Mouse (Mus musculus) MEL (cell line): ENCODE data around the gene Eef1a1. TPM values are rescaled to one million over a fixed set of nuclear protein-coding genes. Genes with fewer than 3 reads are reported as not detected.
A peak's percentile ranks its signal among the peaks of the same experiment; 100 is the strongest.
"Not testable (repeated sequence)": the region's sequence is repeated elsewhere in the genome, so short reads cannot be mapped to it uniquely, and the experiment has no call there.

ENCODE experiments used
- DNase-seq: peaks from one replicate; pipeline ENCODE4 v3.0.0; 2011; ENCODE audit warnings: low read depth, low spot score
- H3K27ac ChIP-seq: 2 replicates; pipeline ENCODE4 v1.5.1; 2012; ENCODE audit warnings: low read depth, mild to moderate bottlenecking, control low read depth, low read length, moderate library complexity; ENCODE audit not compliant: control insufficient read depth
- H3K27me3 ChIP-seq, 2 experiments: fragments of 150-350 bp in 1 of 2; sonication (generic) in 1 of 2; 2 replicates each; pipeline ENCODE4 v1.6.1; 2012; ENCODE audit warnings: low read length in 2 of 2, mild to moderate bottlenecking in 2 of 2, improper control_type of control experiment in 1 of 2, moderate library complexity in 1 of 2; ENCODE audit not compliant: insufficient read depth in 2 of 2, control insufficient read depth in 1 of 2
- H3K36me3 ChIP-seq, 2 experiments: 2 replicates each; pipeline ENCODE4 v1.6.1; 2012 to 2014; ENCODE audit warnings: low read length in 2 of 2, improper control_type of control experiment in 1 of 2, inconsistent platforms in 1 of 2, mild to moderate bottlenecking in 1 of 2; ENCODE audit not compliant: insufficient read depth in 2 of 2, control insufficient read depth in 1 of 2
- H3K4me1 ChIP-seq, 2 experiments: fragments of 150-350 bp in 1 of 2; sonication (generic) in 1 of 2; 2 replicates each; pipeline ENCODE4 v1.6.1; 2012; ENCODE audit warnings: low read length in 2 of 2, improper control_type of control experiment in 1 of 2, mild to moderate bottlenecking in 1 of 2; ENCODE audit not compliant: insufficient read depth in 2 of 2, control insufficient read depth in 1 of 2
- H3K4me3 ChIP-seq, 2 experiments: fragments of 150-350 bp in 1 of 2; sonication (generic) in 1 of 2; 2 replicates each; pipeline ENCODE4 v1.5.1; 2012; ENCODE audit warnings: low read depth in 2 of 2, low read length in 2 of 2, mild to moderate bottlenecking in 2 of 2, moderate library complexity in 2 of 2, control low read depth in 1 of 2, improper control_type of control experiment in 1 of 2; ENCODE audit not compliant: control insufficient read depth in 1 of 2, insufficient read depth in 1 of 2
- H3K79me2 ChIP-seq: 2 replicates; pipeline ENCODE4 v1.6.1; 2012; ENCODE audit warnings: mild to moderate bottlenecking, low read length, moderate library complexity; ENCODE audit not compliant: control insufficient read depth, poor library complexity, insufficient read depth
- H3K9ac ChIP-seq: 2 replicates; pipeline ENCODE4 v1.6.1; 2012; ENCODE audit warnings: low read depth, mild to moderate bottlenecking, control low read depth, low read length, moderate library complexity; ENCODE audit not compliant: control insufficient read depth, poor library complexity, severe bottlenecking
- H3K9me3 ChIP-seq: fragments of 150-350 bp; sonication (generic); replicated peaks from 2 replicates; pipeline ENCODE4 v1.6.1; 2012; ENCODE audit warnings: mild to moderate bottlenecking, low read length, improper control_type of control experiment, moderate library complexity; ENCODE audit not compliant: insufficient read depth
- CHD2 ChIP-seq: IDR thresholded peaks from 2 replicates; pipeline ENCODE4 v1.6.1; 2011; ENCODE audit warnings: low read length, improper control_type of control experiment
- ELF1 ChIP-seq: IDR thresholded peaks from 2 replicates; pipeline ENCODE4 v1.6.1; 2014; ENCODE audit warnings: low read depth, mild to moderate bottlenecking, inconsistent platforms, low read length, improper control_type of control experiment, moderate library complexity
- ETS1 ChIP-seq: IDR thresholded peaks from 2 replicates; pipeline ENCODE4 v1.6.1; 2012; ENCODE audit warnings: low read depth, mild to moderate bottlenecking, inconsistent platforms, low read length, improper control_type of control experiment, moderate library complexity
- MAFK ChIP-seq: IDR thresholded peaks from 2 replicates; pipeline ENCODE4 v1.6.1; 2011; ENCODE audit warnings: low read depth, mild to moderate bottlenecking, low read length, improper control_type of control experiment, borderline replicate concordance
- MAX ChIP-seq: IDR thresholded peaks from 2 replicates; pipeline ENCODE4 v1.6.1; 2011; ENCODE audit warnings: low read length, improper control_type of control experiment
- MAZ ChIP-seq: IDR thresholded peaks from 2 replicates; pipeline ENCODE4 v1.6.1; 2012; ENCODE audit warnings: low read depth, mild to moderate bottlenecking, inconsistent platforms, low read length, improper control_type of control experiment
- MYC ChIP-seq: IDR thresholded peaks from 2 replicates; pipeline ENCODE4 v1.6.1; 2011; ENCODE audit warnings: low read depth, mild to moderate bottlenecking, low read length, improper control_type of control experiment, moderate library complexity
- NRF1 ChIP-seq: IDR thresholded peaks from 2 replicates; pipeline ENCODE4 v1.6.1; 2014; ENCODE audit warnings: low read depth, mild to moderate bottlenecking, inconsistent platforms, low read length, improper control_type of control experiment, moderate library complexity; ENCODE audit not compliant: poor library complexity, insufficient read depth, severe bottlenecking
- POLR2A ChIP-seq, 2 experiments: IDR thresholded peaks; 2 replicates each; pipeline ENCODE4 v1.6.1; 2011 to 2012; ENCODE audit warnings: low read length in 2 of 2, mild to moderate bottlenecking in 2 of 2, control low read depth in 1 of 2, improper control_type of control experiment in 1 of 2, low read depth in 1 of 2, moderate library complexity in 1 of 2; ENCODE audit not compliant: control insufficient read depth in 1 of 2, insufficient read depth in 1 of 2, poor library complexity in 1 of 2
- POLR2AphosphoS2 ChIP-seq: IDR thresholded peaks from 2 replicates; pipeline ENCODE4 v1.6.1; 2011; ENCODE audit warnings: low read length, improper control_type of control experiment
- POLR2AphosphoS5 ChIP-seq: IDR thresholded peaks from 2 replicates; pipeline ENCODE4 v1.6.1; 2012; ENCODE audit warnings: low read depth, borderline replicate concordance, mild to moderate bottlenecking, inconsistent platforms, low read length, moderate library complexity, mixed read lengths
- SIN3A ChIP-seq: IDR thresholded peaks from 2 replicates; pipeline ENCODE4 v1.6.1; 2012; ENCODE audit warnings: low read length, improper control_type of control experiment, inconsistent platforms
- TCF12 ChIP-seq: IDR thresholded peaks from 2 replicates; pipeline ENCODE4 v1.6.1; 2014; ENCODE audit warnings: low read depth, mild to moderate bottlenecking, inconsistent platforms, low read length, improper control_type of control experiment, moderate library complexity
- polyA plus RNA-seq, 2 experiments: library from polyadenylated mRNA; stranded (reverse) in 1 of 2; unstranded in 1 of 2; fragments of >175 nt in 1 of 2; fragments of >200 nt in 1 of 2; gene quantifications; 2 replicates each; pipeline versions ENCODE4 v1.2.1 to v1.2.4; 2012; ENCODE audit warnings: low replicate concordance in 2 of 2, low read depth in 1 of 2; ENCODE audit not compliant: insufficient read length in 2 of 2, insufficient read depth in 1 of 2, missing spikeins in 1 of 2
- total RNA-seq: library from RNA; depleted of rRNA; stranded (reverse); fragments of 300-350 nt; gene quantifications from 2 replicates; pipeline ENCODE4 v1.2.3, GENCODE M21; 2012

The Eef1a1 gene
- total and polyA plus RNA-seq, 3 experiments: 11,701 to 60,504 (median 13,182) TPM

- TF ChIP-seq POLR2AphosphoS5 (peak; percentile 95; the same call in 1 of the 2 replicates), NRF1 (peak; percentile 78), CHD2 (no peak), MAFK (no peak)
These were observed 7.3 kb downstream of the Eef1a1 start (continued) for GRCm38 (mm10) chr9:78481423-78482331.

- DNase-seq: peak; percentile 75
These were observed 8.1 kb downstream of the Eef1a1 start for GRCm38 (mm10) chr9:78480706-78481358.

GRCm38 (mm10) chr9:78480227-78480626, 8.7 kb downstream of the Eef1a1 start:
- peaks cover 10 to 16% of the 10 kb centered on the region in 2 experiments for H3K36me3 ChIP-seq
- not testable (repeated sequence) for H3K9me3 ChIP-seq, H3K27me3 ChIP-seq, H3K4me1 ChIP-seq
- H3K79me2 ChIP-seq: peaks cover 30% of the 10 kb centered on the region
- peak overlapping the region; percentile 86 for H3K27ac ChIP-seq
- H3K4me3 ChIP-seq: peak overlapping the region; percentile 84 to 88
- peak overlapping the region; percentile 95 for H3K9ac ChIP-seq
- peak; percentile 53 for DNase-seq

More at GRCm38 (mm10) chr9:78480706-78481358, 8.1 kb downstream of the Eef1a1 start:
- Histone ChIP-seq H3K27me3 (0 out of 4 replicates have a peak, but pooled peaks cover 0 to 2% of the 10 kb centered on the region in 2 experiments), H3K4me1 (peaks cover 0 to 3% of the 10 kb centered on the region in 2 experiments; a peak in 2 of 4 replicates), H3K9ac (peak overlapping the region; percentile 95), H3K27ac (peak overlapping the region; percentile 86), H3K9me3 (no peaks in the 10 kb centered on the region), H3K79me2 (peaks cover 30% of the 10 kb centered on the region), H3K4me3 (peak overlapping the region; percentile 84 to 88), H3K36me3 (peaks cover 10 to 16% of the 10 kb centered on the region in 2 experiments)
- TF ChIP-seq POLR2AphosphoS2 (peak; percentile 17; the same call in 1 of the 2 replicates), MYC (0 out of 2 replicates have a peak, but pooled peaks have one; percentile 30), SIN3A (peak; percentile 52; the same call in 1 of the 2 replicates), MAX (peak; percentile 10; the same call in 1 of the 2 replicates), POLR2A (IDR thresholded peaks at IDR 0.05; ENCODE audit: control insufficient read depth in 1 of 2, insufficient read depth in 1 of 2, low read depth in 1 of 2, low read length in 2 of 2, poor library complexity in 1 of 2) (peak; percentile 29 to 48; a peak in 3 of 4 replicates), ETS1 (no peak), MAZ (peak; percentile 33; the same call in 1 of the 2 replicates), TCF12 (no peak), ELF1 (0 out of 2 replicates have a peak, but pooled peaks have one; percentile 25)
